Mouse (Mus musculus) heart, embryonic 16.5 days (tissue): Measurements from ENCODE around the gene Tsr1. TPM values are rescaled to one million over a fixed set of nuclear protein-coding genes. Genes with fewer than 3 reads are reported as not detected.

Experiments
- ATAC-seq: fragments of 200-750 bp; cut with Nextera tagmentation; replicated peaks from 2 replicates; pipeline ENCODE4 v1.8.0; 2017; ENCODE audit warnings: moderate number of reproducible peaks; ENCODE audit not compliant: insufficient read depth, low FRiP score; ENCODE audit errors: extremely low read depth
- H3K27ac ChIP-seq: fragments of 300-500 bp; sonication (generic); 2 replicates; pipeline ENCODE4 v1.5.1; 2014; ENCODE audit warnings: mild to moderate bottlenecking, low read length, control low read depth, moderate library complexity
- H3K27me3 ChIP-seq: fragments of 300-500 bp; sonication (generic); 2 replicates; pipeline ENCODE4 v1.6.1; 2014; ENCODE audit warnings: low read length, mixed read lengths; ENCODE audit not compliant: control insufficient read depth, insufficient read depth
- H3K36me3 ChIP-seq: fragments of 300-500 bp; sonication (generic); 2 replicates; pipeline ENCODE4 v1.6.1; 2014; ENCODE audit not compliant: control insufficient read depth, insufficient read depth
- H3K4me1 ChIP-seq: fragments of 300-500 bp; sonication (generic); 2 replicates; pipeline ENCODE4 v1.6.1; 2014; ENCODE audit warnings: low read length, mixed read lengths; ENCODE audit not compliant: control insufficient read depth, insufficient read depth
- H3K4me2 ChIP-seq: fragments of 300-500 bp; sonication (generic); 2 replicates; pipeline ENCODE4 v1.6.1; 2014; ENCODE audit warnings: low read depth, mild to moderate bottlenecking, control low read depth, low read length
- H3K4me3 ChIP-seq: fragments of 300-500 bp; sonication (generic); 2 replicates; pipeline ENCODE4 v1.5.1; 2014; ENCODE audit warnings: mild to moderate bottlenecking, control low read depth, low read length
- H3K9ac ChIP-seq: fragments of 300-500 bp; sonication (generic); 2 replicates; pipeline ENCODE4 v1.6.1; 2014; ENCODE audit warnings: low read length, control low read depth
- H3K9me3 ChIP-seq: fragments of 300-500 bp; sonication (generic); replicated peaks from 2 replicates; pipeline ENCODE4 v1.6.1; 2016; ENCODE audit warnings: low read length; ENCODE audit not compliant: control insufficient read depth
- WGBS: fragments of 180-500 bp; shearing (Covaris S2); extraction: QIAGEN DNeasy Blood & Tissue Kit; methylation state at CpG from one replicate; pipeline ENCODE4 v1.1.7; 2014; 5-methylcytosine and 5-hydroxymethylcytosine counted together
- polyA plus RNA-seq: library from polyadenylated mRNA; unstranded; fragments of >200 nt; fragmentation: Nextera tagmentation; extraction: Ambion mirVana; gene quantifications from 2 replicates; pipeline ENCODE4 v1.2.1, GENCODE M21; 2015

The Tsr1 gene
- polyA plus RNA-seq, 1 experiment from 2014 or later = 24.7 TPM

GRCm38 (mm10) chr11:74868046-74868760 lies 29.7 kb upstream of the Tsr1 start:
- Histone ChIP-seq H3K36me3 (peaks cover 2% of the 10 kb centered on the region; the same call in 1 of the 2 replicates), H3K9me3 (no peaks in the 10 kb centered on the region), H3K27ac (no peak overlapping the region), H3K9ac (no peak overlapping the region), H3K4me1 (peaks cover 16% of the 10 kb centered on the region), H3K4me2 (no peak overlapping the region), H3K27me3 (no peaks in the 10 kb centered on the region), H3K4me3 (no peak overlapping the region)
- ATAC-seq = no peak
- 85% methylated on average over 13 of the region's 13 CpGs for WGBS

GRCm38 (mm10) chr11:74869603-74870002 lies 28.3 kb upstream of the Tsr1 start:
- Histone ChIP-seq H3K4me3 (no peak overlapping the region), H3K36me3 (peaks cover 2% of the 10 kb centered on the region; the same call in 1 of the 2 replicates), H3K27ac (no peak overlapping the region), H3K9ac (no peak overlapping the region), H3K4me1 (peaks cover 2% of the 10 kb centered on the region; the same call in 1 of the 2 replicates), H3K9me3 (no peaks in the 10 kb centered on the region), H3K4me2 (no peak overlapping the region), H3K27me3 (no peaks in the 10 kb centered on the region)
- no peak for ATAC-seq
- WGBS = 86% methylated on average over 6 of the region's 6 CpGs

GRCm38 (mm10) chr11:74870544-74870943 lies 27.3 kb upstream of the Tsr1 start:
- ATAC-seq = no peak
- Histone ChIP-seq H3K4me1 (no peaks in the 10 kb centered on the region), H3K36me3 (peaks cover 2% of the 10 kb centered on the region; the same call in 1 of the 2 replicates), H3K9ac (no peak overlapping the region), H3K4me2 (no peak overlapping the region), H3K4me3 (no peak overlapping the region), H3K9me3 (no peaks in the 10 kb centered on the region), H3K27me3 (no peaks in the 10 kb centered on the region), H3K27ac (no peak overlapping the region)
- 68% methylated on average over 4 of the region's 4 CpGs for WGBS

GRCm38 (mm10) chr11:74870991-74871622 lies 26.8 kb upstream of the Tsr1 start:
- no peak for ATAC-seq
- Histone ChIP-seq H3K27me3 (no peaks in the 10 kb centered on the region), H3K9me3 (no peaks in the 10 kb centered on the region), H3K4me1 (no peaks in the 10 kb centered on the region), H3K4me3 (no peak overlapping the region), H3K36me3 (peaks cover 2% of the 10 kb centered on the region; the same call in 1 of the 2 replicates), H3K27ac (no peak overlapping the region), H3K9ac (no peak overlapping the region), H3K4me2 (no peak overlapping the region)
- WGBS = 23% methylated on average over 12 of the region's 12 CpGs

GRCm38 (mm10) chr11:74874630-74875029 lies 23.2 kb upstream of the Tsr1 start:
- Histone ChIP-seq H3K9me3 (no peaks in the 10 kb centered on the region), H3K4me3 (no peak overlapping the region), H3K9ac (no peak overlapping the region), H3K4me2 (no peak overlapping the region), H3K27me3 (no peaks in the 10 kb centered on the region), H3K4me1 (peaks cover 6% of the 10 kb centered on the region; the same call in 1 of the 2 replicates), H3K27ac (no peak overlapping the region), H3K36me3 (no peaks in the 10 kb centered on the region)
- ATAC-seq = no peak
- WGBS = 68% methylated on average over 3 of the region's 3 CpGs

- H3K9me3 ChIP-seq = no peaks in the 10 kb centered on the region
- no peaks in the 10 kb centered on the region for H3K27me3 ChIP-seq
- WGBS = 4% methylated on average over 9 of the region's 9 CpGs
- no peak overlapping the region for H3K4me3 ChIP-seq
- no peaks in the 10 kb centered on the region for H3K36me3 ChIP-seq
- H3K4me2 ChIP-seq = peak overlapping the region; percentile 45
- peaks cover 8% of the 10 kb centered on the region for H3K4me1 ChIP-seq
- ATAC-seq = peak; percentile 65; the same call in 1 of the 2 replicates
- H3K9ac ChIP-seq = no peak overlapping the region
- no peak overlapping the region for H3K27ac ChIP-seq
Measured at GRCm38 (mm10) chr11:74876801-74877200, 21.1 kb upstream of the Tsr1 start.

- no peak for ATAC-seq
- no peak overlapping the region for H3K4me3 ChIP-seq
- no peak overlapping the region for H3K4me2 ChIP-seq
- no peak overlapping the region for H3K9ac ChIP-seq
- H3K9me3 ChIP-seq = no peaks in the 10 kb centered on the region
- no peaks in the 10 kb centered on the region for H3K27me3 ChIP-seq
- peaks cover 11% of the 10 kb centered on the region for H3K4me1 ChIP-seq
- no peak overlapping the region for H3K27ac ChIP-seq
- peaks cover 5% of the 10 kb centered on the region for H3K36me3 ChIP-seq
- 77% methylated on average over 9 of the region's 9 CpGs for WGBS
Measured at GRCm38 (mm10) chr11:74880999-74881398, 16.9 kb upstream of the Tsr1 start.

GRCm38 (mm10) chr11:74881979-74882378 lies 15.9 kb upstream of the Tsr1 start:
- ATAC-seq = no peak
- 50% methylated on average over 14 of the region's 14 CpGs for WGBS

GRCm38 (mm10) chr11:74883098-74883497 lies 14.8 kb upstream of the Tsr1 start:
- Histone ChIP-seq H3K27me3 (no peaks in the 10 kb centered on the region), H3K36me3 (peaks cover 5% of the 10 kb centered on the region), H3K27ac (no peak overlapping the region), H3K9me3 (no peaks in the 10 kb centered on the region), H3K4me2 (no peak overlapping the region), H3K4me1 (peaks cover 5% of the 10 kb centered on the region), H3K4me3 (no peak overlapping the region), H3K9ac (no peak overlapping the region)
- 92% methylated on average over 10 of the region's 10 CpGs for WGBS
- ATAC-seq = no peak

More at GRCm38 (mm10) chr11:74881979-74882378, 15.9 kb upstream of the Tsr1 start:
- H3K9me3 ChIP-seq = no peaks in the 10 kb centered on the region
- H3K4me2 ChIP-seq = no peak overlapping the region; the same call in 1 of the 2 replicates
- H3K4me1 ChIP-seq = peaks cover 5% of the 10 kb centered on the region
- peak overlapping the region; percentile 43; the same call in 1 of the 2 replicates for H3K9ac ChIP-seq
- H3K36me3 ChIP-seq = peaks cover 5% of the 10 kb centered on the region
- no peak overlapping the region for H3K27ac ChIP-seq
- no peak overlapping the region for H3K4me3 ChIP-seq
- no peaks in the 10 kb centered on the region for H3K27me3 ChIP-seq
